Mouse (Mus musculus) forebrain, embryonic 12.5 days (tissue): ENCODE results near the gene Gnmt. TPM values are rescaled to one million over a fixed set of nuclear protein-coding genes. Genes with fewer than 3 reads are reported as not detected.

Experiments used
- polyA plus RNA-seq: library from polyadenylated mRNA; unstranded; fragments of >200 nt; fragmentation: Nextera tagmentation; extraction: Ambion mirVana; gene quantifications from 2 replicates; pipeline ENCODE4 v1.2.1, GENCODE M21; 2016

Gnmt gene
- polyA plus RNA-seq, 1 experiment from 2014 or later = 0.54 TPM

Other genes with a start within 250 kb of the Gnmt start
- 4.0 and 5.0 TPM in 2 replicates for gene Ttbk1, start 241.5 kb downstream of the Gnmt start, polyA plus RNA-seq
- gene Dnph1, start 232.5 kb downstream of the Gnmt start, polyA plus RNA-seq = 68.3 and 71.7 TPM in 2 replicates
- 9.8 and 11.3 TPM in 2 replicates for gene Cul9, start 182.8 kb downstream of the Gnmt start, polyA plus RNA-seq
- 5.0 TPM in 2 replicates for gene Srf, start 173.0 kb downstream of the Gnmt start, polyA plus RNA-seq
- 55.3 and 56.4 TPM in 2 replicates for gene Ptk7, start 99.7 kb downstream of the Gnmt start, polyA plus RNA-seq
- gene Klc4, start 83.1 kb downstream of the Gnmt start, polyA plus RNA-seq = 39.0 and 42.5 TPM in 2 replicates
- 76.6 and 102 TPM in 2 replicates for gene Mrpl2, start 82.9 kb downstream of the Gnmt start, polyA plus RNA-seq
- gene Cul7, start 78.8 kb downstream of the Gnmt start, polyA plus RNA-seq = 46.5 and 47.8 TPM in 2 replicates
- 54.4 and 57.6 TPM in 2 replicates for gene Rrp36, start 54.8 kb downstream of the Gnmt start, polyA plus RNA-seq
- 156 and 158 TPM in 2 replicates for gene Mea1, start 50.4 kb downstream of the Gnmt start, polyA plus RNA-seq
- 131 and 137 TPM in 2 replicates for gene Klhdc3, start 48.3 kb downstream of the Gnmt start, polyA plus RNA-seq
- gene Ppp2r5d, start 24.1 kb downstream of the Gnmt start, polyA plus RNA-seq = 111 and 124 TPM in 2 replicates
- gene Pex6, start 17.7 kb downstream of the Gnmt start, polyA plus RNA-seq = 28.7 and 29.3 TPM in 2 replicates
- gene Cnpy3, start 23.0 kb upstream of the Gnmt start, polyA plus RNA-seq = 56.6 and 57.3 TPM in 2 replicates
- gene Ptcra, start 34.5 kb upstream of the Gnmt start, polyA plus RNA-seq = 0.24 and 0.36 TPM in 2 replicates
- gene 2310039H08Rik, start 43.5 kb upstream of the Gnmt start, polyA plus RNA-seq = 57.2 and 61.2 TPM in 2 replicates
- 154 and 178 TPM in 2 replicates for gene Rpl7l1, start 53.5 kb upstream of the Gnmt start, polyA plus RNA-seq
- 7.1 and 7.5 TPM in 2 replicates for gene Bicral, start 129.3 kb upstream of the Gnmt start, polyA plus RNA-seq
- gene Tbcc, start 161.5 kb upstream of the Gnmt start, polyA plus RNA-seq = 63.2 and 67.3 TPM in 2 replicates
- gene Prph2, start 181.3 kb upstream of the Gnmt start, polyA plus RNA-seq = not detected in 2 replicates